Mouse (Mus musculus) cerebellum, postnatal 14 days (tissue): Measurements from ENCODE around the gene Sbno1.
A peak's percentile ranks its signal among the peaks of the same experiment; 100 is the strongest.
"Not testable (repeated sequence)": the region's sequence is repeated elsewhere in the genome, so short reads cannot be mapped to it uniquely, and the experiment has no call there.

Source experiments
- DNase-seq, 2 experiments: peaks; one replicate each; pipeline ENCODE4 v3.0.0; 2021; ENCODE audit warnings: mixed read lengths in 2 of 2

Sbno1 gene

GRCm38 (mm10) chr5:124425412-124426259, at the start of gene Sbno1:
Gene Sbno1, minus strand, starts transcription at chr5:124426001.
- DNase-seq, result peak; percentile 96 to 97

DNA sequence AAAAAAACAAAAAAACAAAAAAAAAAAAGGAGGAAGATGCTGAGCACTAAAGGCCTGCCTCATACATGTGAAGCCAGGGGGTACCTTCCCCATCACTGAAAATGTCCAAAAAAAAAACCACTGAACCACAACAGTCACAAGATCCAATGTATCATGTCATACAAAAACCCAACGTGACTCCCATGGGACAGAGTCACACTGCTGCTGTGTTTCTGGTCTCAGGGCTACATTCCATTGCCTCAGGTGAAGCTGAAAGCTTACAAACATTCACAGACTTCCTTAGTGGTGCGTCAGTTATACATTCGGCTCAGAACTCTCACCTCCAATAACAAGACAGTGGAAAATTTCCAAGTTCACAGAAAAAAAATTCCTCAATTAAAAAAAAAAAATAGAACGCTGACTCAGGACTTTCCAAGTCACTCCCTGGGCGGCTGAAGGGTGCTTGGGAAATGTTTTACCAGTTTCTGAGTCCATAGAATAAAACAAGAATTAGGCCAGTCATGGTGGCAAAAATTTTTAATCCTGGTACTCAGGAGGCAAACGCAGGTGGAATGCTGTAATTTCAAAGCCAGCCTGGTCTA, 44.9 kb upstream of the Sbno1 start:
- DNase-seq, result no peak

- no peak for DNase-seq
Measured at GRCm38 (mm10) chr5:124469486-124469885, 43.7 kb upstream of the Sbno1 start.

DNA sequence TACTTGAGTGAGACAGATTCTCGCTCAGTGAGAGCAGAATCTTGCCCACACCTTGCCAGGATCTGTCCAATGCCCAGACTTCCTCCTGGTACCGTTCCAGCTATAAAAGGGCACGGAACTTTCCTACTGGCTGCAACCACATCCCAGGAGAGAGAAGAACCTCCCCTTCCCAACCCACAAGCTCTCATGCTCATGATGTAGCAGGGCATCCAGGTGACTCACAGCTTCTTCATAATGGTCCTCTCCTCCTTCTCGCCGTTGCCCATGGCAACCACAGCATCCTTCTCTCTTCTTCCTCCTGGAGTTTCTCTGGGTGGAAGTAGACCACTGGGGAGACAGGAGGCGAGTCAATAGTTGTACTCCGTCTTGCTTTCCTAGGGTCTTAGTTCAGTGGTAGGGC, 42.6 kb upstream of the Sbno1 start:
- no peak for DNase-seq

DNA sequence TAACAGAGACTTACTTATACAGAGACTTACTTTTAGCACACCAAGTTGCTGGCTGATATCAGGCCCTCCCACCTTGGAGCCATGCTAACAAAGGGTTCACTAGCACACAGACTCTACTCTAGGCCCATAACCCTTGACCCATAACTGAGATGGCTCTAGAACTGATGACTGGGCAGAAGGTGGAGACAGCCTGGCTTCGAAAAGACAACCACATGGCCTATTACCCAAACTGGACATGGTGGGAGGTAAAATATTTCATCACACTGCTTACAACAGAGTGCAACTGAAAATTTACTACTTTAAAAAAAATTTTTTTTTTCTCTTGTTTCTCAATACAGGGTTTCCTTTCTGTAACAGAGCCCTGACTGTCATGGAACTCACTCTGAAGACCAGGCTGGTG, 42.0 kb upstream of the Sbno1 start:
- no peak for DNase-seq

GRCm38 (mm10) chr5:124464905-124465304, 39.1 kb upstream of the Sbno1 start:
- DNase-seq, result no peak

DNA sequence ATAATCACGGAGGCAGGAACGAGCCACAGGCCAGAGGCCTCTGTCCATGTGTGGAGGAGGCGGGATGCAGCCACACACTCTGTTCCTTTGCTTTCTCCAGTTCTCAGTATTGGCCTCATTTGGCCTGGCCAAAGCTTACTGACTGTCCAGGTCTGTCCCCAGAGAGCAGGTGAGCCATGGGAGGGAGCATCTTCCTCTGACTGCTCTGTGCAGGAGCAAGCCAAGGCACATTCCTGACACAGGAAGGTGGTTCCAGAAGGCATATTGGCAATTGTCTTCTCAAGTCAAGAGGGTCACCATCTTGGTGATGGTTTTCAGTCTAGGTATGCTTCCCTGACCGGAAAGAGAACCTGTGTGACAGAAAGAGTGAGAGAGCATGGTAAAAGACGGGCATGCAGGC, 37.7 kb upstream of the Sbno1 start:
- DNase-seq, result no peak

- DNase-seq, result no peak
Measured at GRCm38 (mm10) chr5:124462297-124463025, 36.7 kb upstream of the Sbno1 start.

GRCm38 (mm10) chr5:124460922-124461321, 35.1 kb upstream of the Sbno1 start:
- DNase-seq, result not testable (repeated sequence)

DNA sequence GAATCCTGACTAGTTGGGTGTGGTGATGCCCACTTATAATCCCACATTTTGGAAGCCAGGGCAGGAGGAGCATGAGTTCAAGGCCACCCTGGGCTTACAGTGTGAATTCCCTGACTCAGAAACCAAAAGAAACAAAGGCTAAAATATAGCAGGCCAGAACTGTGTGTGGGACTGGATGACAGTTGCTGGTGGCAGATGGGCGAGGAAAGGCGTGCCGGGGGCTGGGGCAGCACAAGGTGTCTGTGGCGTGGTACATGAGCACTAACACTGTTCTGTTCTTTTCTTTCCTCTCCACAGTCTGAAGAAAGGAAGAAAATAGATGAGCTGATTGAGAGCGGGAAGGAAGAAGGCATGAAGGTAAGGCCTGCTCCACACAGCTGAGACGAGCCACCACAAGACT, 31.0 kb upstream of the Sbno1 start:
- DNase-seq, result no peak

DNA sequence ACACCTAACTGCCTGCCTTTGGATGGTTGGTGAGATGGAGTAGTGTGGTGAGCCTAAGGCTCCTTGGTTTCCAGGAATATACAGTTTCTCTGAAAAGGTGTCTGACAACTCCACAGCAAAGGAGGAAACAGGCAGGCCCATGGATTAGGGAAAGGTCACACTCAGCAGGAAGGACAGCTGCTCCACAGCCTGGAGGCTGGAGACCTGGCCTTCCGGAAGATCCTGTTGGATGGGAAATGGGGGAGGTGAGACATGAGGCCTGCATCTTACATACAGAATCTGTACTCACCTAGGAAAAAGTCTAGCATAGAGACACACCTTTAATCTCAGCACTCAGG, 28.2 kb upstream of the Sbno1 start:
- DNase-seq, result peak in 1 of 2 experiments; percentile 26

DNA sequence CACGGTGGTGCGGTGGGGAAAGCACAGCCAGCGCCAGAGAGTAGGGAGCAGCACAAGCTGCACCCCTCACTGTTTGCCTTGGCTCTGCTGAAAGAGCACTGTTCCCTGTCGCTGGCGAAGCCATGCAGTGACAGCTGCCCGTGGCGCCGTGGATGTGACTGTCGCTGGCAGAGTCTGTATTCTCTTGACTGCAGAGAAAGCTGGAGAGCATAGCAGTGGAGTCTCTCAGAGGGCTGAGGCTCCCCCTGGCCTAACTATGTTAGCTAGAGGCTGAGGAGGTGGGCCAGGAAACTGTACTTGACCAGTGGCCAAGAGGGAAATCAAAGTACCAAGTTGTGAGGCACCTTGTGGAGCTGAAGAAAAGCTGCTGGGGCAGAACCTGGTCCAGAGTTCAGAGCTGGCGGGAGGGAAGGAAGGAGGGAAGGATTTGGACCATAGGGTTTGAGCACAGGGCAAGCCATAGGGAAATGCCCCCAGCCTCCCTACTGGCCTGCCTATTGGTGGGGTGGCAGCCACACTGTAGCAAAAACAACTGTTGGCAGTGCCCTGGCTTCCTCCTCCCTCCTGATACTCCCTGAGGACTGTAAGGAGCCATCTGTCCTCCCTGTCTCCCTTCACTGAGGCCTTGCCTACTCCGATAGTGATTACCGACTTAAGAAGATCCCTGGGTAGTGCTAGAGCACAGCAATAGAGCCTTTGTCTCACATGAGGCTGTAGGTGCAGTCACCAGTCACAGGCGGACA, 27.7 kb upstream of the Sbno1 start:
- peak; percentile 66 to 67 for DNase-seq

DNA sequence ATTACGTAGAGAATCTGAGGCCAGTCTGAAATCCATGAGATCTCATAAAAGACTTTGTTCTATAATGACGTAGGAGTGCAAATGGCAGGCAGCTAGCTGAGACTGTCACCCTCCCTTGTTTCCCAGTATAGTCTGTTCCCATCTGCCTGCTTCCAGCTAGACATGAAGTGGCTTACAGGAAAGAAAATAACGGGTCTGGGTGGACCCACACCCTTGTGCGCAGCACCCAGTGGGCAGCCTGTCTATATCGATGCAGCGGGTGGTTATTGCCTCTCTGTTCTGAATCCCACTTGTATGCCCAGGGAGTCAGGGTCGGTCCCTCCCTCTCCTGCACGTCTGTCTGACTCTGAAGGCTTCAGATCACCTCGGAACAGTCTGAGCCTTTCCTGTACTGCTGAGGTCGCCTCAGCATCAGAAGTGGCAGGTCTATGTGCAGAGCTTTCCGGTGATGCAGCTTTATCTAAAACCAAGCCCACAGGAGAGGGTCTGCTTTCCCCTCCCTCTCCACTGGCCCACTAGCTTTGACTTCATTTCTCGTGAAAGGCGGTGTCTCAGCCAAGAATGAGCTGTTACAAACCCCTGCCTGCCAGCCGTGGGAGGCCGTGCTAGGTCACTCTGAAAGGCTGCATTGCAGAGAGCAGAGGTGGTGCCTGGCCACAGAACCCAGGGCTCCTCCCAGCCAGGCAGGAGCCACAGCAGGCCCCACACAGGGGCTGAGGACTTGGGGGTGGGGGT, 26.9 kb upstream of the Sbno1 start:
- DNase-seq, result peak; percentile 39 to 47

GRCm38 (mm10) chr5:124450641-124451340, 25.0 kb upstream of the Sbno1 start:
- no peak for DNase-seq

GRCm38 (mm10) chr5:124450051-124450450, 24.2 kb upstream of the Sbno1 start:
- peak; percentile 47 to 56 for DNase-seq

- DNase-seq, result no peak
Measured at GRCm38 (mm10) chr5:124449494-124449893, 23.7 kb upstream of the Sbno1 start.

- peak; percentile 53 to 62 for DNase-seq
Measured at GRCm38 (mm10) chr5:124446301-124446881, 20.6 kb upstream of the Sbno1 start.

DNA sequence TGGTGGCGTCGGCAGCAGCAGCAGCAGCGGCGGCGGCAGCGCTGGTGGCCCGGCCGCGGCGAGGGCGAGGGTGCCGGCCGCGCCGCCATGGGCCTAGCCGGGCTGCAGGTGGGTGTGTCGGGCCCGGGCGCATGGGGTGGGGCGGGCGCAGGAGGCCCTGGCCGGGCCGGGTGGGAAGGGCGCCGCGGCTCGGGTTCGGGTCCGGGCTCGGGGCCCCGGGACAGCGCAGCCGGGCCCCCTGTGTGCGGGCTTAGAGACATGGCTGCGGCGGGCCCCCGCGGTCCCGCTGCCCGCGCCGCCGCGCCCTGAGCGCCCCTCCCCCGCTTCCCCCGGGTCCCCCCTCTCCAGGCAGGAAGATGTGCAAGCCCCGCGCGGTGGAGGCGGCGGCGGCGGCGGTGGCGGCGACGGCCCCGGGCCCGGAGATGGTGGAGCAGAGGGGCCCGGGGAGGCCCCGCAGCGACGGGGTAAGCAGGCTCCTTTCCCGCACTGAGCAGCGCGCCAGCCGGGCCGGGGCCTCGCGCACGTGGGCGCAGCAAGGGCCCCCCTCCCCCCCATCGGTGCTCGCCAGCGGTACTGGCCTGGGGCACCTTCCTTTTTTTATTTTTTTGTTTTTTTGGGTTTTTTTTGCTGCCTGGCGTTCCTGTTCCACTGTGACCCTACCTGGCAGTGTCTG, 20.0 kb upstream of the Sbno1 start:
- DNase-seq, result peak; percentile 51 to 52

GRCm38 (mm10) chr5:124444661-124445561, 19.1 kb upstream of the Sbno1 start:
- peak; percentile 81 to 88 for DNase-seq

DNA sequence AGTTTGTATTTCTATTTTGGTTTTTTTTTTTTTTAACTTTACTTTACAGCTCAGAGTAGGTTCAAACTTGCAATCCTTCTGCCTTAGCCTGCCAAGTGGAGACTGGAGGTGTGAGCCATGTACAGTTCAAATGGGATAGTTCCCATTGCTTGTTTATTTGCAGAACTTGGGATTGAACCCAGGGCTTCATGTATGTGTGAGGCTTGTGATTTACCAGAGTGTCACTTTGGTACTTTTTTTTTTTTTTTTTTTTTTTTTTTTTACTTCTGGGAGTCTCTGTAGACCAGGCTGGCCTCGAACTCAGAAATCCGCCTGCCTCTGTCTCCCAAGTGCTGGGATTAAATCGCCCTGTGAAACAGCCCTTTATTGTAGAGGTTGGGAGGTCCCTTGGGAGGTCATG, 18.4 kb upstream of the Sbno1 start:
- DNase-seq, result no peak
